Mouse (Mus musculus): ENCODE measurements around the gene Ugt1a10. TPM values are rescaled to one million over a fixed set of nuclear protein-coding genes. Genes with fewer than 3 reads are reported as not detected.
"Not testable (repeated sequence)": the region's sequence is repeated elsewhere in the genome, so short reads cannot be mapped to it uniquely, and the experiment has no call there.

Ugt1a10 gene
- polyA plus RNA-seq, 1 experiment = not detected

DNA sequence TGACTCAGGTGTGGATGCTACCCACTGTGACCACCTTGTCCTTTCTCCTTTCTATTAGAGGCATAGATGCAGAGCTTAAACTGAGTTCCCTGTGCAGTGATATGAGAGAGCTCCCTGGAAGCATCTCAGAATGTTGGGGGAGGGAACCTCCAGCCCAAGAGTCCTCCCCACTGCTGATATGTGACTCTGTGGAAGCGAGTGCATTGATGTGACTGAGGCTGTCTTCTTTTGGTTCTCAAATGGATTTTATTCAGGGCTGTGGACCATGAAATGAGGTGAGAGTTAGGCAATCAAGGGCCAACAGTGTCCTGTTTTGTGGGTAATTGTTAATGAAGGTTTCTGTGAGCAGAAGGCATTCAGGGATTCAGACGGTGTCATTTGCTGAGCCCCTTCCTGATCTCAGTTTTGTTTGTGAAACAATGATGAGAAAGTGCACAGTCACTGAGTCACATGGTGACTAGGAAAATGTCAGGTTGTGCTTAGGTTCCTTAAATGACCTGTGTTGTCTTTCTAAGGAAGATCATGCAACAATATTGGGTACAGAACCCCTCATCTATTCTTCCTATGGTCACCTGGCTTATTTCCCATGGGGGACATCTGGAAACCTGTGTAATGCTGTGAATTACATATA, 11.4 kb downstream of the Ugt1a10 start:
- H3K4me3 ChIP-seq (ENCODE audit: insufficient read depth, low read depth, low read length); H3K4me1 ChIP-seq (ENCODE audit: control insufficient read depth, insufficient read depth, low read length); H3K27ac ChIP-seq (ENCODE audit: insufficient read depth, low read depth, low read length): not testable (repeated sequence)
- 30% methylated on average over 1 of the region's 2 CpGs for WGBS

DNA sequence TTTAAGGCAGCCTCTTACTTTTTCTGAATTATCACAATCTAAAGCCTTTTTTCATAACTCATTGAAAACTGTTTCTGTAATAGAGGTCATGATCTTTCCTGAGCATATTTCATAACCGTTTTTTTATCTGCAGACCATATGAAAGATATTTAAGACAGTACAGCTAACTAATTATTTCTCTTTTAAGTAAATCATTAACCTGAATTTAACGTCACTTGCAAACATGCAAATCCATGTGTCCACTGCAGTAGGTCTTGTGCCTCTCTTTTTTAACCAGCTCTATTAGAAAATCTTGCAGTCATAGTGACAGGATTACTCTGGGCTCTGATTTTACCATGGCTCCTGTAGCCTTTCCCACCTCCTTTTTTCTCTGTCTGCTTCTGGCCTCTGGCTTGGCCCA, 15.3 kb downstream of the Ugt1a10 start, which contains the start of gene Ugt1a9:
Ugt1a9 (plus strand) TSS at position 306 of the 400 bp plus-strand sequence.
- TF ChIP-seq POLR2A (IDR thresholded peaks at IDR 0.05; ENCODE audit: insufficient read depth, low read depth, low read length) (no peak), CTCF (IDR thresholded peaks at IDR 0.05; ENCODE audit: insufficient read depth, low read depth, low read length) (no peak)
- no peaks in the 10 kb centered on the region for H3K4me1 ChIP-seq (ENCODE audit: control insufficient read depth, insufficient read depth, low read length)
- no peak within 1 kb of the TSS for H3K4me3 ChIP-seq (ENCODE audit: insufficient read depth, low read depth, low read length)
- H3K27ac ChIP-seq (ENCODE audit: insufficient read depth, low read depth, low read length) = no peak within 1 kb of the TSS
- whole genome bisulfite sequencing = 77% methylated on average over 2 of the region's 2 CpGs

DNA sequence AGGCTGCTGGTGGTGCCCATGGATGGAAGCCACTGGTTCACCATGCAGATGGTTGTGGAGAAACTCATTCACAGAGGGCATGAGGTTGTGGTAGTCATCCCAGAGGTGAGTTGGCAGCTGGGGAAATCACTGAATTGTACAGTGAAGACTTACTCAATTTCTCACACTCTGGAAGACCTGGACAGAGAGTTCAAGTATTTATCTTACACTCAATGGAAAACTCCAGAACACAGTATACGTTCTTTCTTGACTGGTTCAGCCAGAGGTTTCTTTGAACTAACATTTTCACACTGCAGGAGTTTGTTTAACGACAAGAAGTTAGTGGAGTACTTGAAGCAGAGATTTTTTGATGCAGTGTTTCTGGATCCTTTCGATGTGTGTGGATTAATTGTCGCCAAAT, 15.7 kb downstream of the Ugt1a10 start:
- Histone ChIP-seq H3K4me3 (ENCODE audit: insufficient read depth, low read depth, low read length) (no peak overlapping the region), H3K4me1 (ENCODE audit: control insufficient read depth, insufficient read depth, low read length) (no peaks in the 10 kb centered on the region), H3K27ac (ENCODE audit: insufficient read depth, low read depth, low read length) (no peak overlapping the region)
- no peak for TF ChIP-seq POLR2A (IDR thresholded peaks at IDR 0.05; ENCODE audit: insufficient read depth, low read depth, low read length)
- TF ChIP-seq CTCF (IDR thresholded peaks at IDR 0.05; ENCODE audit: insufficient read depth, low read depth, low read length) = no peak
- WGBS = 81% methylated on average over 4 of the region's 4 CpGs

DNA sequence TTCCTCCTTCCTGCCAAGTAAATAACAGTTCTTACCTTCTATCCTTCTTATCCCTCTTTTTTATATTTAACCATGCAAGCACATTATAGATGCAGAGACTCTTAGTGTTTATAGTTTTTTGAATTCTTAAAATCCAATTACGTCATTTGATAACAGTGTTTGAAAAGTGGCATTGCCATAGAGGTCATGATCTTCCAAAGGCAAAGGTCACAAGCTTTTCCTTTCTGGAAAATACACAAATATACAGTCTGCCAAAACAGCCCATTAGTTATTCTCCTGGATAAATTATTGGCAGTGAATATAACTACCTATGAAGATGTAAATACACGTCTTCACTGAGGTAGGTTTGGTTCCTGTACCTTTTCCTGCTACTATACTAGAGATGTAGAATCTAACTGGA, 19.3 kb downstream of the Ugt1a10 start:
- 94% methylated on average over 2 of the region's 2 CpGs for WGBS
- H3K27ac ChIP-seq (ENCODE audit: insufficient read depth, low read depth, low read length) = no peak overlapping the region
- no peak for TF ChIP-seq CTCF (IDR thresholded peaks at IDR 0.05; ENCODE audit: insufficient read depth, low read depth, low read length)
- TF ChIP-seq POLR2A (IDR thresholded peaks at IDR 0.05; ENCODE audit: insufficient read depth, low read depth, low read length) = no peak

DNA sequence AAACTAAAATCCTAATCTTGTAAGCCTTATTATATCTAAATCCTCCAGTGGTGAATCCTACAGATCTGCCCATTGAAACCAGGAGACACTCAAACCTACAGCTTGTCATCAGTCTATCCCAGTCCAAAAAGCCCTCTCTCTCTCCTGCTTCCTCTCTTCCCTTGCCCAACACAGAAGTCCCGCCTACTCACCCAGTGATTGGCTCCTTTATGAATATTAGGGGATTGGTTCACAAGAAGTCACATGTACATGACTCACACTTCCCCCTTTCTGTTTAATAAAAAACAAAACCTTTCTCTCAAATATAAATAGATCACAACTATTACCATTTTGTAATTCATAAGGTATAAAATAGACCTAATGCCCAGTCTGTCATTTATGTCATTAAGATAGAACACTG, 21.9 kb downstream of the Ugt1a10 start:
- WGBS = 91% methylated on average over 1 of the region's 1 CpGs

More for the DNA sequence above, 19.3 kb downstream of the Ugt1a10 start:
- H3K4me3 ChIP-seq (ENCODE audit: insufficient read depth, low read depth, low read length) = no peak overlapping the region
- H3K4me1 ChIP-seq (ENCODE audit: control insufficient read depth, insufficient read depth, low read length) = no peaks in the 10 kb centered on the region

DNA sequence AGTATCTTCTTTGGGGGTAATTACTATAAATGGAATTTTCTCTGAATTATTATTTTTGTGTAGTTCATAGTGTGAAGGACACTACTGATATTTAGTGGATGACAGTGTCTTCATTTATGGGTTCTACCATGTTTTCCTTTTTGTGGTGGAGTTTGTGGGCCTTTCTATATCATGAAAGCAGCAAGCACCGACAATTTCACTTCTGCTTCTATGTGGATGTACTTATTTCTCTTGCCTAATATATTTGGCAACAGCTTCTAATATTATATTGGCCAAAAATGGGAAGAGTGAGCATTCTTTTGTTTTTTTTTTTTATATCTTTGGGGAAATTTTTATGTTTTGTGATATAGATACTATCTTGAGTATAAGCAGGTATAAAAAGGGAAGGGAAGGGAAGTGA, 26.5 kb downstream of the Ugt1a10 start:
- H3K27ac ChIP-seq (ENCODE audit: insufficient read depth, low read depth, low read length) = no peak overlapping the region
- H3K4me3 ChIP-seq (ENCODE audit: insufficient read depth, low read depth, low read length) = no peak overlapping the region
- TF ChIP-seq POLR2A (IDR thresholded peaks at IDR 0.05; ENCODE audit: insufficient read depth, low read depth, low read length) (no peak), CTCF (IDR thresholded peaks at IDR 0.05; ENCODE audit: insufficient read depth, low read depth, low read length) (no peak)
- 93% methylated on average over 1 of the region's 1 CpGs for WGBS
- no peaks in the 10 kb centered on the region for H3K4me1 ChIP-seq (ENCODE audit: control insufficient read depth, insufficient read depth, low read length)

More for the DNA sequence above, 21.9 kb downstream of the Ugt1a10 start:
- H3K27ac ChIP-seq (ENCODE audit: insufficient read depth, low read depth, low read length) = no peak overlapping the region
- H3K4me1 ChIP-seq (ENCODE audit: control insufficient read depth, insufficient read depth, low read length) = no peaks in the 10 kb centered on the region
- no peak overlapping the region for H3K4me3 ChIP-seq (ENCODE audit: insufficient read depth, low read depth, low read length)
- TF ChIP-seq POLR2A (IDR thresholded peaks at IDR 0.05; ENCODE audit: insufficient read depth, low read depth, low read length) (no peak), CTCF (IDR thresholded peaks at IDR 0.05; ENCODE audit: insufficient read depth, low read depth, low read length) (no peak)

DNA sequence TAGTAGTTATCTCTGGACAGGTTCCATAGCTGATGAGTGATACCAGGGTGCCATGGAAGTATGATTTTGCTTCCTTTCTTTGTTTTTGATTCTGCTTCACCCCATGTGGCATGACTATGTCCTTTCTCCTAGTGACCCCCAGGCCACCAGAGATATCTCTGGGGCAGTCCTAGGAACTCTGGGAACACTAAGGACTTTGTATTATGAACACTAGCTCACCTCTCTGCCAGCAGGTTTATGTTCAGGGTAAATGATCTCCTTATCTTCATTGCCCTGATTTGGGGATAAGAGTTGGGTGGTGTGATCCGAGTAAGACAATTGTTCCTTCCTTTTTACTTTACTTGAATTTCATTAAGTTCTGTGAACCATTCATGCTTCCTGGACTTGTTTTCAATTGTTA, 30.9 kb downstream of the Ugt1a10 start:
- Histone ChIP-seq H3K4me3 (ENCODE audit: insufficient read depth, low read depth, low read length) (no peak overlapping the region), H3K27ac (ENCODE audit: insufficient read depth, low read depth, low read length) (no peak overlapping the region), H3K4me1 (ENCODE audit: control insufficient read depth, insufficient read depth, low read length) (no peaks in the 10 kb centered on the region)
- 65% methylated on average over 1 of the region's 1 CpGs for WGBS
- TF ChIP-seq POLR2A (IDR thresholded peaks at IDR 0.05; ENCODE audit: insufficient read depth, low read depth, low read length) (no peak), CTCF (IDR thresholded peaks at IDR 0.05; ENCODE audit: insufficient read depth, low read depth, low read length) (no peak)

DNA sequence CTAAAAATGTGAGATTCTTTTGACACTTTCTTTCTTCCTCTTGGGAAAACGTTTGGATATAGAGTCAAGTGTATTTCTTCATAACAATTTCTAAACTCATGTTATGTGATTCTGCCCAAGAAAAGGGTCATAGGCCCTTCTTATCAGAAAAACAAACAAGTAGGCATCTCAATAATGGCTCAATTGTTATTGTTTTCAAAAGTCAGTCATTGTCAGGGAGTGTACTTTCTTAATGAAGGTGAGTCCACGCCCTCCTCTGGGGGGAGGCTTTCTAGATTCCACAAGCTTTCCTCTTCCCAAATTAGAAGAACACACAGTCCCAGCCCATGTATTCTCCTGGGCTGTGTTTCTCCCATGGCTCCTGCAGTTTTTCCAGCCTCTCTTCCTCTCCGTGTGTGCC, 32.3 kb downstream of the Ugt1a10 start, which contains the start of gene Ugt1a8:
Ugt1a8 (plus strand) TSS at position 301 of the 400 bp plus-strand sequence.
- TF ChIP-seq CTCF (IDR thresholded peaks at IDR 0.05; ENCODE audit: insufficient read depth, low read depth, low read length) (no peak), POLR2A (IDR thresholded peaks at IDR 0.05; ENCODE audit: insufficient read depth, low read depth, low read length) (no peak)
- 76% methylated on average over 3 of the region's 3 CpGs for WGBS
- no peak within 1 kb of the TSS for H3K4me3 ChIP-seq (ENCODE audit: insufficient read depth, low read depth, low read length)
- H3K4me1 ChIP-seq (ENCODE audit: control insufficient read depth, insufficient read depth, low read length) = no peaks in the 10 kb centered on the region
- no peak within 1 kb of the TSS for H3K27ac ChIP-seq (ENCODE audit: insufficient read depth, low read depth, low read length)

DNA sequence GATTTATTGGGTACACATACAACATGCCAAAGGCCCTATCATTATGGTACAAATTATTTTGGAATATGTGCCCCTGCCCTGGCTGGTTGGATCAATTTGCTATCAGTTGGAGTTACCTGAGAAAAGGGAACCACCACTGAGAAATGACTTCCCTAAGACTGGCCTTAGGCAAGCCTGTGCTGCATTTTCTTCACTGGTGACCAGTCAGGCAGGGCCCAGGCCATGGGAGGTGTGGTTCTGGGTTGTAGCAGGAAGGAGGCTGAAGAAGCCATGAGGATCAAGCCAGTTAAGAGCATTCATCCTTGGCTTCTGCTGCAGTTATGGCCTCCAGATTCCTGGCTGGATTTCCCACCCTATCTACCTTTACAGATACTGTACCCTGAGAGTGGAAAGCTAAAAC, 37.2 kb downstream of the Ugt1a10 start:
- H3K4me1 ChIP-seq (ENCODE audit: control insufficient read depth, insufficient read depth, low read length) = no peaks in the 10 kb centered on the region
- H3K27ac ChIP-seq (ENCODE audit: insufficient read depth, low read depth, low read length) = no peak overlapping the region
- TF ChIP-seq CTCF (IDR thresholded peaks at IDR 0.05; ENCODE audit: insufficient read depth, low read depth, low read length) = no peak
- TF ChIP-seq POLR2A (IDR thresholded peaks at IDR 0.05; ENCODE audit: insufficient read depth, low read depth, low read length) = no peak
- no peak overlapping the region for H3K4me3 ChIP-seq (ENCODE audit: insufficient read depth, low read depth, low read length)

DNA sequence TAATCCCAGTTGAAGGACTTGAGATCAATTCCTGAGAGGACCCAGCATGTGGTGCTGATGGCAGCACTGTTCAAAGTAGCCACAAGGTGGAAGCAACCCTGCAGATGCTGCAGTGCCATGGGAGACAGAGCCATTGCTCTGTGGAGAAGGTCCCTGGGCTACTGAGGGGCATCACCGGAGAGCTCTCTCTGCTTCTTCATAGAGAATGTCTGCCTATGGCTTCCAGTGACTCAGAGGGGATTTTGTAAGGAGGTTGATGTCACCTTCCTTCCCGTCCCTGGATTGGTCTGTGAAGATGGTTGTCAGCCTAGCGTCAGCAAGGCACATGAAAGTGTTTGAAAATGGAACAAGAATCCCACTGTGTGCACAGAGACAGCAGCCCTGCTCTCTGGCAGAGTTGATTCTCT, 39.1 kb downstream of the Ugt1a10 start:
- 78% methylated on average over 3 of the region's 3 CpGs for WGBS
- not testable (repeated sequence) for H3K4me1 ChIP-seq (ENCODE audit: control insufficient read depth, insufficient read depth, low read length)

More for the DNA sequence above, 39.1 kb downstream of the Ugt1a10 start:
- H3K4me3 ChIP-seq (ENCODE audit: insufficient read depth, low read depth, low read length); H3K27ac ChIP-seq (ENCODE audit: insufficient read depth, low read depth, low read length): not testable (repeated sequence)

Data from olfactory bulb, adult 2 months (tissue).